32 mouse cellular contexts compared by ENCODE assay signal in genomic region chr7:68332799-68333198, GRCm38 (mm10). TPM values are rescaled to one million over a fixed set of nuclear protein-coding genes. Genes with fewer than 3 reads are reported as not detected.
"Had no signal": no experiment of that assay in that cellular context is flagged by ENCODE, and none has a peak within 500 bp of the region (broad histone marks: within the 10 kb centered on the region; RNA-seq: fewer than 3 reads in every experiment).

No protein-coding gene starts in this region.

- H3K27ac ChIP-seq: limb, embryonic 10.5 days; limb, embryonic 12.5 days; limb, embryonic 13.5 days; limb, embryonic 15.5 days; liver, embryonic 12.5 days; liver, embryonic 13.5 days; liver, embryonic 14.5 days; liver, embryonic 15.5 days; lung, embryonic 15.5 days; macrophage; midbrain, embryonic 10.5 days; midbrain, embryonic 12.5 days; midbrain, embryonic 13.5 days; midbrain, embryonic 15.5 days; neural tube, embryonic 12.5 days had no signal

- H3K4me2 ChIP-seq: limb, embryonic 12.5 days; limb, embryonic 13.5 days; limb, embryonic 15.5 days; liver, embryonic 11.5 days; liver, embryonic 12.5 days; liver, embryonic 13.5 days; liver, embryonic 15.5 days; lung, embryonic 14.5 days; lung, embryonic 15.5 days; midbrain, embryonic 11.5 days; midbrain, embryonic 12.5 days; midbrain, embryonic 13.5 days; midbrain, embryonic 15.5 days; neural tube, embryonic 12.5 days had no signal

- H3K4me1 ChIP-seq: limb, embryonic 10.5 days; limb, embryonic 12.5 days; limb, embryonic 15.5 days; liver, embryonic 12.5 days; liver, embryonic 13.5 days; liver, embryonic 15.5 days; megakaryocyte, embryonic 14.5 days; midbrain, embryonic 10.5 days; midbrain, embryonic 12.5 days; midbrain, embryonic 13.5 days; midbrain, embryonic 15.5 days; neural tube, embryonic 12.5 days had no signal

- H3K27me3 ChIP-seq: limb, embryonic 12.5 days; limb, embryonic 13.5 days; limb, embryonic 15.5 days; liver, embryonic 12.5 days; liver, embryonic 13.5 days; liver, embryonic 15.5 days; lung, embryonic 15.5 days; megakaryocyte, embryonic 14.5 days; midbrain, embryonic 12.5 days; midbrain, embryonic 13.5 days; midbrain, embryonic 15.5 days; neural tube, embryonic 12.5 days had no signal

- ATAC-seq: liver, embryonic 12.5 days; liver, postnatal 0 days; lung, postnatal 0 days; midbrain, embryonic 13.5 days; midbrain, embryonic 15.5 days; midbrain, embryonic 16.5 days had no signal

- DNase-seq: left cerebral cortex, postnatal 4 days; liver; liver, embryonic 13.5 days; liver, postnatal 0 days; lung, adult 18-20 months; lung, adult 2 months; lung, embryonic 14.5 days; lung, postnatal 10 days; lung, postnatal 14 days; lung, postnatal 36 days; lung, postnatal 4 days had no signal

- H3K9me3 ChIP-seq: limb, embryonic 10.5 days; limb, embryonic 12.5 days; limb, embryonic 13.5 days; limb, embryonic 15.5 days; liver, embryonic 12.5 days; liver, embryonic 13.5 days; liver, embryonic 15.5 days; lung, embryonic 15.5 days; midbrain, embryonic 10.5 days; midbrain, embryonic 12.5 days; midbrain, embryonic 13.5 days; midbrain, embryonic 15.5 days; neural tube, embryonic 12.5 days had no signal

- H3K9ac ChIP-seq: limb, embryonic 12.5 days; limb, embryonic 13.5 days; limb, embryonic 15.5 days; liver, embryonic 12.5 days; liver, embryonic 13.5 days; liver, embryonic 14.5 days; liver, embryonic 15.5 days; liver, postnatal 0 days; lung, embryonic 14.5 days; lung, embryonic 15.5 days; midbrain, embryonic 12.5 days; midbrain, embryonic 13.5 days; midbrain, embryonic 15.5 days; neural tube, embryonic 12.5 days had no signal

- H3K36me3 ChIP-seq: limb, embryonic 10.5 days; limb, embryonic 12.5 days; limb, embryonic 13.5 days; limb, embryonic 15.5 days; liver, embryonic 12.5 days; liver, embryonic 13.5 days; liver, embryonic 15.5 days; lung, embryonic 15.5 days; midbrain, embryonic 10.5 days; midbrain, embryonic 12.5 days; midbrain, embryonic 13.5 days; midbrain, embryonic 15.5 days; neural tube, embryonic 12.5 days had no signal

- H3K4me3 ChIP-seq: limb, embryonic 10.5 days; limb, embryonic 12.5 days; limb, embryonic 13.5 days; limb, embryonic 15.5 days; liver, embryonic 12.5 days; liver, embryonic 13.5 days; liver, embryonic 15.5 days; lung, embryonic 15.5 days; megakaryocyte, embryonic 14.5 days; midbrain, embryonic 10.5 days; midbrain, embryonic 12.5 days; midbrain, embryonic 13.5 days; midbrain, embryonic 15.5 days; myocyte; neural tube, embryonic 12.5 days had no signal

RNA-seq across cellular contexts. Expression of gene Fam169b, which starts 59.2 kb away (rescaled TPM):
- total RNA-seq: midbrain, postnatal 0 days had no signal
- polyA plus RNA-seq: midbrain, embryonic 13.5 days; midbrain, embryonic 15.5 days; midbrain, postnatal 0 days had no signal
